Mouse (Mus musculus) neural tube, postnatal 0 days (tissue): ENCODE data around the gene Atp6ap1. TPM values are rescaled to one million over a fixed set of nuclear protein-coding genes. Genes with fewer than 3 reads are reported as not detected.

Experiments
- microRNA-seq: library from miRNA; unstranded; fragments of <30 nt; microRNA quantifications from one replicate; pipeline ENCODE4, GENCODE M21; 2016
- polyA plus RNA-seq: library from polyadenylated mRNA; unstranded; fragments of >200 nt; fragmentation: Nextera tagmentation; extraction: Ambion mirVana; gene quantifications from 2 replicates; pipeline ENCODE4 v1.2.1, GENCODE M21; 2015

The Atp6ap1 gene
- 288 and 316 TPM in 2 replicates for polyA plus RNA-seq

DNA sequence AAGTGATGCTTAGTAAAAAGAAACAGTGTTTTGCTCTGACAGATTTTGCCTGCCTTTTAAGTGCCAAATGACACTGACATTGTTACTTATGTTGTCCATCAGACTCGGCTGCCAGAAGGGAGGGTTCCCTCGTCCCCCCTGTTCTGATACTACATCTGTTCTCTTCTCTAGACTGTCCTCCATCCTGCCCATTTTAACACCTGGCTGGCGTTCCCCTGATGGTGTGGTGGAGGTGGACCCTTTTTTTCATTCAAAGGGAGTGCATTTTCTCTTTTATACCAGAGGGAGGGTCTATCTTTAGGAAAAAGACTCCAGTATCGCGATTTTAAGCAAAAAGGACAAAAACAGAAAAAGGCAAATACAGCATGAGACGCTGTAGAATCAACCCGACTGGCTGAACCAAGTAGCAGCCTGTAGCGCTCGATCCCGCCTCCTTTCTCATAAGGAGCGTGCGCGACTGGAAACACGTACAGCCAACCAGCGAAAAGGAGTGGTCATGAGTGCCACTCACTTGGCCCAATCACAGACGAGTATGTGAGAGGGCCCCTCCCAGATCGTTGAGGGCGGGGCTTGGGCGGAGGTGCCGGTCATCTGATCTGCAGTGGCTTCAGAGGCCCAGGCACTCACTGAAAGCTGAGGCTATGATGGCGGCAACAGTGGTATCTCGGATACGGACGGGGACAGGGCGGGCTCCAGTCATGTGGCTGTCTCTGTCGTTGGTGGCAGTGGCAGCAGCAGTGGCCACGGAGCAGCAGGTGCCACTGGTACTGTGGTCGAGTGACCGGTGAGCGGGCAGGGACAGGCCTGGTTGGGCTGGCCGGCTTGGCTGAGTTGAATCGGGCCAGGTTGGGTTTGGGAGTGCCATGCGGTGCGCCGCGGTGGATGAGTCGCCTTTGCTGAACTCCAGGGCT is at the start of gene Atp6ap1:
TSS of gene Atp6ap1 (plus strand) at position 560 of the 911 bp plus-strand sequence.

DNA sequence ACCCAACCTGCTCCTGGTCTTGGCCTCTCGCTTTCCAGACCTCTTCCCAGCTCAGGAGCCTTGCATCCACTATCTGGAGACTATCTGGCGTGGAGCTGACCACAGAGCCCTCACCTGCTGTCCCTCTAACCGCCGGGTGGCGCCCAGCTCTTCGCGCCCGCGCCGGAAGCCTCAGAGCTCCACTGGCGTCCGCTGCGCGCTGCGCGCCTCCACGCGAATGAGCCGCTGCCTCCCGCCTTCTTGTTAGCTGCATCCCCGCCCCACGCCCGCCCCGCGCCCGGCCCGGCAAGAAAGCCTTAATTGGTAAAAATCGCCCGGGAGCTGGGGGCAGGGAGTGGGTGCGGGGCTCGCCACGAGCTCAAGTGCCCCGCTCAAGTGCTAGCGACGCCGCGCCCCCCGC is 47.3 kb upstream of the Atp6ap1 start, which contains the start of gene Flna:
TSS of gene Flna (minus strand) at position 206 of the 400 bp plus-strand sequence.

DNA sequence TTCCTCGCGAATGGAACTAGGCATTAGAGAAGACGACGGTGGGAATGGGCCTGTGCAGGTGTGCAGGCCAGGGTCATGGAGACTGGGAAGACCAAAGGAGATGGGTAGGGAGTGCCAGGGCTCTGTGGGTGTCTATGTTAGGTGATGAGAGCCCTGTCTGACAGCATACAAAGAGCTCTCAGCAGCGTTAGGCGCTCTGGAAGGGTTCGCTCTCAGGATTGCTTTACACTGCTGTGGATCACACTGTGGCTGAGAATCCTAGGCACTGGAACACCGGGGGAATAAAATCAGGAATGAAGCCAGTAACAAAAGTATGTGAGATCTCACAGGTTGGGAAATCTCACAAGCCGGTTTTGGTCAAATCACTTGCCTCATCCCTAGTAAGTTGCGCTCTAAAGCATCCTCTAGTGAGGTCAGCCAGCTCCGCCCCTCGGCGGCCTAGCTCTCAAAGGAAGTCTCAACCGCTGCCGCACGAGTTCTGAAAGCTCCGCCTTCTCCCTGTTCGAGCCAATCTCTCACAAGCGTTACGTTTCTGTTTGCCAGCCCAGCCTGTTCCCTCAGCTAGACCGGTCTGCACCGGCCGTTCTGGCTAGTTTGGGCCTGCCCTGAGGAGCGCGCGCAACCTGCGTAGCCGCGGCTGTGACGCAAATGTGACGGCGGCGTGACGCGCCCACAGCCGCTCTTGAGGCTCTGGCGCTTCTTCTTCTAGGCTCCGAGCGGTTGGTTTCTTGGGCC is 42.6 kb upstream of the Atp6ap1 start, which contains the start of gene Emd:
TSS of gene Emd (plus strand) at position 535 of the 735 bp plus-strand sequence.

DNA sequence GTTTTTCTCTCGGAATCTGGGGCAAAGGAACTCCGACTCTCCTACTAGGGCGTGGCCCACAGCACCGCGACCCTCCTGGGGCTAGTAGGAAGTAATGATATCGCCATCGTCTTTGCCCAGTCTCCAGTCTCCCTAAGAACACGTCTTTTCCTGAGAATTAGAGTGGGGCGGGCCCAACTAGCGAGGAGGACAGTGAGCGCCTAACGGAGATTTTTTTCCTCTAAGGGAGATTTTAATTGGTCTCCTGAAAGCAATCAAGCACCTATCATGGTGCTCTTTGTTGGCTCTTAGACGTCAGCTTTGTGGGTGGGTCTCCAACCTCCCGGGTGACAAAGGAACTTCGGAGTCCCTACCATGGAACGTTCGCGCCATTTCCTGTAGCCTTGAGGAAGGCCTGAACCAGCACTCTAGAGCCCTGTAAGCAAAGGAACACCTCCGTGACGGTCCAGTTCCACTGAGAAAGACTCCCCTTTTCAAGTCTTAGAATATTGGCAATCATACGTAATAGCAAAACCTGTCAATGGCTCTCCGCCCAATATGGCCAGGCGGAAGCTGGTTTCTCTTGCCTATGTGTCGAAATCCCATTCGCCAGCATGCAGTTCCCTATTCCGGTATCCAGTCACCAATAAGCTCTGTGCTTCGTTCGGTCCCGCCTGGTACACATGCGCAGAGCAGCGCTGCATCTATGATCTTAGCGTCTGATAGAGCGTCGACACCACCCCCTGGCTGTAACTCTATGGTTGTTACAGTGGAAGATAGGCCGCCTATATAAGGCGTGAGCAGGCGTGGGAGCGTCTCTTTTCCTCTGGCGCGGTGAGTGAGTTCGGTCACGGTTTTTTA is 26.6 kb upstream of the Atp6ap1 start, which contains the start of gene Rpl10:
TSS of gene Rpl10 (plus strand) at position 751 of the 840 bp plus-strand sequence.

DNA sequence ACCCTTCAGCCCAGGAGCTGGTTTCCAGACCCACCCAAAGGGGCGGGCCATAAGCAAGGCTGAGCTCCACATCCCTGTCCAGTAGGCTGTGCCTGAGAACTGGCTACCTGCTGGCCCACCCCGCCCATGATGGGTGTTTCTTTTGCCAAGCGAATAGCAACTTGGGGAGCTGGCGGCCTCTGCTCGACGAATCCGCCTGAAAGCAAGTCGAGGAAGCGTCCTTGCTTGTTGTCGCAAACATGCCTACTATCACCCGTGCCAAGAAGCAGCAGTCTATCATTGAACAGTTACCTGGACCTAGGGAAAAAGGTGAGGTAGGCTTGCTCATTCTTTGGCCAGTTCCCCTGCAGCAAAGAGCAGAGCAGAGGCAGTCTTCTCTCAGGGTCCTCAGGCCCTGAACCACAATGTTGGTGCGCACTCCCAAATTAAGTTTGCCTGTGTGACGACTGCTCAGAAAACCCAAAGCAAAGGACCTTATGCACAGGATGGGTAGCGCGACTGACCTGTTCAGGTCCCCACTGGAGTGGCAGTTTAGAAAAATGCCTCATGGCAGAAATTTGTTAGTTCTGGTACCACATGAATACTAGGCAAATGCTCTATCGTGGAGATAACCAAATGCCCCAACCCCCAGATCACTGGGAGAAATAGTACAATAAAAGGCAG is 15.0 kb upstream of the Atp6ap1 start, which contains the start of the genes Taz and Dnase1l1:
TSS of gene Taz (plus strand) at position 181 of the 663 bp plus-strand sequence.
TSS of gene Dnase1l1 (minus strand) at position 606 of the 663 bp plus-strand sequence.

DNA sequence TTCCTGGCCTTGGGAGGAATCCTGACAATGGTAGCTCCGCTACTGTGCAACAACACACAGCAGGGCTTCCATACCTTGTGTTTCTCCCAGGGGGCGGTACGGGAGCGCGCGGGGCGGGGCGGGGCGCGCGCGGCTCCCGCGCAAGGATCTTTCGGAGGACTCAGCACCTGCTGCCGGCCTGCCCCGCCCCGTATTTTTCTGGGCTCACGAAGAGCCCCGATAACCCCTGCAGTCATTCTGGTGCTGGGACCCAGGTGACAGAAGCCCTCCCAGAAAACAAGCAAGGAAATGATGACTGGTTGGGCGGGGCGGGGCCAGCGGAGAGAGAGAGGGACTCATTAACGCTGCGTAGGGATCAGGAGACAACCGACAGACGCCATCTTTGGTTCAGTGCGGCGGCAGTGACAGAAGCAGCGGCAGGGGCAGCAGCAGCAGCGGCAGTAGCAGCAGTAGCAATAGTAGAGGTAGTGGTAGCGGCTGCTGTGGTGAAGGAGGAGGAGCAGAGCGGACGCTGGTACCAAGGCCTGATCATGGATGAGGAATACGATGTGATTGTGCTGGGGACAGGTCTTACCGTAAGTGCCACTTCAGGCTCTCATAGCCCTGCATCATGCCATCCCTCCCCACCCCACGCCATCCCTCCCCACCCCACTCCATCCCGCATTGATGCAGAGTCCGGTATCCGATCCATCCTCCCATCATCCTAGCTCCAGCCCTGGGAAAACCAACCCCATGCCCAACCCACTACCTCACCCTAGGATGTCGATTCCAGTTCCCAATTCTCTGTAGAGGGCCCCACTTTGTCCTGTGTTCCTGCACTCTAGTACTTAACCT is 8.2 kb downstream of the Atp6ap1 start, which contains the start of gene Gdi1:
TSS of gene Gdi1 (plus strand) at position 132 of the 834 bp plus-strand sequence.

DNA sequence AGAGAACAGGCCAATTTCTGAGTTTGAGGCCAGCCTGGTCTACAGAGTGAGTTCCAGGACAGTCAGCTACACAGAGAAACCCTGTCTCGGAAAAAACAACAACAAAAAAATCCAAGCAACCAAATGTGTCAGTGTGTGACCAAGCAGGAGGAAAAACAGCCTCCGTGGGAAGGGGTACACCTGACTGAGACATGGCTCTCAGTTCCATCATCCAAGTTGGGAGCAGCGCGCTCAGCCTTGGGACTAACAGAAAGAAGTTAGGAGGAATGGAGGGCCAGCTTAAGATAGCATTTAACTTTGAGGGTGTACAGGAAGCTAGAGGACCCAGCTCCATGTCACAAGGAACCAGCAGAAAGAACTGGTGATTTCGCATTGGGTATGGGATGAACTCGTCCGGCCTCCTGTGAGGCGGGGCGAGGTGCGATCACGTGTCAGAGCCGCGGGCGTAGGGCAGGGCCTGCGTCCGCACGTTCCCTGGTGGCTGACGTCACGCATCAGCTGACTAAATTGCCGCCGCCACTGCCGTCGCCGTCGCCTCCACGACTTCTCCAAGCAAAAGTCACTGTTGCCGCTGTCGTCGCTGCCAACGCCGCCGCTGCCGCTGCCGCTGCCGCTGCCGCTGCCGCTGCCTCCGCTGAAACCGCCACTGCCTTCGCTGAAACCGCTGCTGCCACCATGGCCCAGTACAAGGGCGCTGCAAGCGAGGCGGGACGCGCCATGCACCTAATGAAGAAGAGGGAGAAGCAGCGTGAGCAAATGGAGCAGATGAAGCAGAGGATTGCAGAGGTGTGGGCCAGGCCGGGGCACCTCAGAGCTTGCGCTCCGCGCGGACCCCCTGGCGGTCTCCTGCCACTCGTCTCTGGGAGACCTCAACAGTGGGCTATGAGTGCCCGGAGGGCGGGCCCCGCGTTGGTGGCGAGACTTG is 15.9 kb downstream of the Atp6ap1 start, which contains the start of gene Fam50a:
TSS of gene Fam50a (plus strand) at position 494 of the 925 bp plus-strand sequence.

DNA sequence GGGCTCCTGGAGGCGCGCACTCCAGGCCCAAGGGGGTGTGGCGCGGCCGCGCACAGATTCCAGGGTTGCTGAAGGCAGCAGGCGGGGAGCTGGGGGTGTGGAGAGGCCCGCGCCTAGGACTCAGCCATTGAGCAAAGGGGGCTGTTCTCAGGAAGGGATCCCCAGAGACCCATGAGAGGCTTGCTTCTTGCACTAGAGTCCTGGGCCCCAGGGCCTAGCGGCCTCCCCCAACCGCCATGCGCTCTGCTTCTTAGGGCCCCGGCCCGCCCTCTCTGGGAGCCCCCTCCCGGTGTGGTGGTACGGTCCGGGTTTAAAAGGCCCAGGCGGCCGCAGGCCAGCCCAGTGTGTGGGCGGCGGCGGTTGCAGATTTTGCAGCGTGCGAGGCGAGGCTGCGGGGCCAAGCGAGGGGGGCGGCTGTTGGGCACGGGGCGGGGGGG is 31.8 kb downstream of the Atp6ap1 start, which contains the start of gene Plxna3:
TSS of gene Plxna3 (plus strand) at position 342 of the 437 bp plus-strand sequence.

DNA sequence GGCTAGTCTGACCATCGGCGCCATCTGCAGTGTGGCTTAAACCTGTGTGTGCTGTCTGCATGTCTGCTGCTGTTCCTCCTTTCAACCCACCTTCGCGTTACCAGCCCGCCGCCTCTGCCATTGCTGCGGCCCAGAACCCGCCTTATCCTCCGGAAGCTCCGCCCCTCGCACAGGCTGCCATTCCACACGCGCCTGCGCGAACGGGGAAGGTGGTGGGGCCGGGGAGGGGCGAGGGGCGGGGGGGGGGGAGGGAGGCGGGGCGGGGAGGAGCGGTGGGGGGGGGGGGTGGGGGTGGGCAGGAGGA is 56.5 kb downstream of the Atp6ap1 start, which contains the start of gene Lage3:
TSS of gene Lage3 (minus strand) at position 152 of the 304 bp plus-strand sequence.

Small RNA genes within 50 kb of the gene (microRNA-seq; reads per million reads assigned to microRNA genes)
- not detected for gene Mir7091
- not detected for gene Mir7092

Other genes starting within 250 kb of the Atp6ap1 start
- not detected in 2 replicates for gene Opn1mw, start 169.6 kb upstream of the Atp6ap1 start, polyA plus RNA-seq
- 10.4 and 12.3 TPM in 2 replicates for gene Mecp2, start 161.7 kb upstream of the Atp6ap1 start, polyA plus RNA-seq
- gene Tex28, start 129.3 kb upstream of the Atp6ap1 start, polyA plus RNA-seq = not detected in 2 replicates
- gene Tktl1, start 119.8 kb upstream of the Atp6ap1 start, polyA plus RNA-seq = 0.06 and 0.11 TPM in 2 replicates
- gene Flna, start 47.3 kb upstream of the Atp6ap1 start, polyA plus RNA-seq = 43.8 and 61.0 TPM in 2 replicates
- gene Emd, start 42.4 kb upstream of the Atp6ap1 start, polyA plus RNA-seq = 14.8 and 19.3 TPM in 2 replicates
- 381 and 413 TPM in 2 replicates for gene Rpl10, start 26.3 kb upstream of the Atp6ap1 start, polyA plus RNA-seq
- 71.7 and 76.5 TPM in 2 replicates for gene Taz, start 15.2 kb upstream of the Atp6ap1 start, polyA plus RNA-seq
- 4.8 and 6.5 TPM in 2 replicates for gene Dnase1l1, start 14.8 kb upstream of the Atp6ap1 start, polyA plus RNA-seq
- gene Gdi1, start 7.9 kb downstream of the Atp6ap1 start, polyA plus RNA-seq = 703 and 737 TPM in 2 replicates
- 50.7 and 58.8 TPM in 2 replicates for gene Fam50a, start 15.9 kb downstream of the Atp6ap1 start, polyA plus RNA-seq
- 17.0 and 25.9 TPM in 2 replicates for gene Plxna3, start 32.0 kb downstream of the Atp6ap1 start, polyA plus RNA-seq
- 84.2 and 99.7 TPM in 2 replicates for gene Lage3, start 56.5 kb downstream of the Atp6ap1 start, polyA plus RNA-seq
- 62.6 and 63.8 TPM in 2 replicates for gene Ubl4a, start 76.1 kb downstream of the Atp6ap1 start, polyA plus RNA-seq
- gene Slc10a3, start 76.3 kb downstream of the Atp6ap1 start, polyA plus RNA-seq = 7.3 TPM in 2 replicates
- gene Fam3a, start 96.2 kb downstream of the Atp6ap1 start, polyA plus RNA-seq = 29.6 and 32.1 TPM in 2 replicates
- gene Ikbkg, start 96.2 kb downstream of the Atp6ap1 start, polyA plus RNA-seq = 9.5 and 9.7 TPM in 2 replicates
- gene G6pdx, start 132.1 kb downstream of the Atp6ap1 start, polyA plus RNA-seq = 38.9 and 41.4 TPM in 2 replicates
- gene Gm6880, start 184.3 kb downstream of the Atp6ap1 start, polyA plus RNA-seq = not detected in 2 replicates